Mouse (Mus musculus): ENCODE measurements around the gene Mrfap1.

- TF ChIP-seq CTCF (IDR thresholded peaks at IDR 0.05; ENCODE audit: insufficient read depth, low read depth, low read length): no peak
- no peak for TF ChIP-seq POLR2A (IDR thresholded peaks at IDR 0.05; ENCODE audit: insufficient read depth, low read depth, low read length)
Observed at GRCm38 (mm10) chr5:36777186-36777585, 19.4 kb downstream of the Mrfap1 start.
